ENCODE assay signal across 30 mouse cellular contexts in the genomic region with DNA sequence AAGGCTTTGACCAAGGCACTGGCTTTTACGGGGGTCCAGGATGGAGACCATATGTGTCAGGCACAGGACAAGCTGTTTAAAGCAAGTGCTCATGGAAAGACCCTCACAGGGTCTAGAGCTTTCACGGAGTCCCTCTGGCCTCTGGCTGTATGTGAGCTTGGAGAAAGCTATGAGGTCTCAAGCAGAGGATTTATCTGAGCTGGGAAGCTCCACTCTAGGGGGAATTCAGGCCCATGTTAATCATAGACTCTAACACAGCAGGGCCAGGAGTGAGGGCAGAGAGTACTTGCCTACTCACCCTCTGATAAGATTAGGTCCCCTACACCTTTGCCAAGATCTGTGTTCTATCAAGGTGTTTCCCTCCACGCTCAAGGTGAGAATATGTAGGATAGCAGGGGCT. TPM values are rescaled to one million over a fixed set of nuclear protein-coding genes. Genes with fewer than 3 reads are reported as not detected.
DNase-seq lines count a peak whose midpoint lies in the region; ATAC-seq and TF ChIP-seq lines count a peak whose summit lies in the region.
"Had no signal": no experiment of that assay in that cellular context is flagged by ENCODE, and none has a peak within 500 bp of the region (broad histone marks: within the 10 kb centered on the region; RNA-seq: fewer than 3 reads in every experiment).

No protein-coding gene starts in this region.

- H3K79me2 ChIP-seq in liver, adult 2 months (ENCODE audit: control insufficient read depth, insufficient read depth, low read length) = no peaks in the 10 kb centered on the region

- no peak overlapping the region for H3K9ac ChIP-seq in liver, adult 2 months (ENCODE audit: low read depth, low read length)
- no peak overlapping the region for H3K9ac ChIP-seq in liver, embryonic 11.5 days (ENCODE audit: low read depth, low read length)
- no peak overlapping the region for H3K9ac ChIP-seq in embryonic facial prominence, embryonic 13.5 days
- H3K9ac ChIP-seq: forebrain, embryonic 13.5 days; hindbrain, embryonic 13.5 days; liver, embryonic 15.5 days had no signal

- 85% methylated on average over 3 of the region's 3 CpGs for WGBS in liver, adult 2 months
- WGBS in liver, embryonic 11.5 days = 77% methylated on average over 3 of the region's 3 CpGs
- 82% methylated on average over 3 of the region's 3 CpGs for WGBS in embryonic facial prominence, embryonic 13.5 days
- WGBS in small intestine, adult 2 months = 65% methylated on average over 3 of the region's 3 CpGs

- no peak for DNase-seq in liver, adult 2 months (ENCODE audit: extremely low read depth, low read depth, low spot score)
- DNase-seq in liver, embryonic 11.5 days (ENCODE audit: low spot score) = no peak
- DNase-seq in layer of hippocampus, adult 18-20 months (ENCODE audit: low spot score in 2 of 2) = no peak
- no peak for DNase-seq in T-cell, adult 2 months (ENCODE audit: low spot score)
- DNase-seq: cerebellum, adult 8-10 months; layer of hippocampus, adult 9-11 months; left cerebral cortex, postnatal 4 days; lung, postnatal 10 days; right cerebral cortex, postnatal 14 days; spleen, adult 18-20 months had no signal

- H3K4me2 ChIP-seq in liver, embryonic 11.5 days = no peak overlapping the region
- H3K4me2 ChIP-seq in embryonic facial prominence, embryonic 13.5 days = no peak overlapping the region
- H3K4me2 ChIP-seq: forebrain, embryonic 13.5 days; hindbrain, embryonic 13.5 days; liver, embryonic 15.5 days; midbrain, embryonic 11.5 days had no signal

- H3K27me3 ChIP-seq in liver, adult 2 months (ENCODE audit: control insufficient read depth, insufficient read depth, low read length) = no peaks in the 10 kb centered on the region
- no peaks in the 10 kb centered on the region for H3K27me3 ChIP-seq in liver, embryonic 11.5 days (replicated peaks; ENCODE audit: control insufficient read depth, insufficient read depth, low read length)
- no peaks in the 10 kb centered on the region for H3K27me3 ChIP-seq in embryonic facial prominence, embryonic 13.5 days
- H3K27me3 ChIP-seq in small intestine, adult 2 months (ENCODE audit: control insufficient read depth, insufficient read depth, low read length) = no peaks in the 10 kb centered on the region
- H3K27me3 ChIP-seq: forebrain, embryonic 13.5 days; hindbrain, embryonic 13.5 days had no signal

- peak overlapping the region; percentile 37; the same call in 1 of the 2 replicates for H3K27ac ChIP-seq in liver, adult 2 months (replicated peaks; ENCODE audit: insufficient read depth, low read depth, low read length)
- no peak overlapping the region for H3K27ac ChIP-seq in liver, embryonic 11.5 days (ENCODE audit: low read depth, low read length)
- H3K27ac ChIP-seq in brown adipose tissue, adult 24 weeks (replicated peaks; ENCODE audit: low read depth, low read length) = peak overlapping the region; percentile 26; the same call in 1 of the 2 replicates
- peak overlapping the region; percentile 48; the same call in 1 of the 2 replicates for H3K27ac ChIP-seq in embryonic facial prominence, embryonic 13.5 days
- H3K27ac ChIP-seq in small intestine, adult 2 months (ENCODE audit: insufficient read depth, low read depth, low read length) = peak overlapping the region; percentile 73
- H3K27ac ChIP-seq: forebrain, embryonic 13.5 days; hindbrain, embryonic 13.5 days; liver, embryonic 15.5 days had no signal

- no peaks in the 10 kb centered on the region for H3K36me3 ChIP-seq in liver, adult 2 months (ENCODE audit: control insufficient read depth, insufficient read depth, low read length)
- no peaks in the 10 kb centered on the region for H3K36me3 ChIP-seq in liver, embryonic 11.5 days (ENCODE audit: control insufficient read depth, insufficient read depth, low read length)
- H3K36me3 ChIP-seq in embryonic facial prominence, embryonic 13.5 days = no peaks in the 10 kb centered on the region
- no peaks in the 10 kb centered on the region for H3K36me3 ChIP-seq in small intestine, adult 2 months (ENCODE audit: control insufficient read depth, insufficient read depth, low read length)
- H3K36me3 ChIP-seq: liver, embryonic 15.5 days had no signal

- no peak for TF ChIP-seq POLR2A in liver, adult 2 months (IDR thresholded peaks at IDR 0.05; ENCODE audit: extremely low read depth, insufficient read depth, low read length)
- no peak for TF ChIP-seq POLR2A in small intestine, adult 2 months (IDR thresholded peaks at IDR 0.05; ENCODE audit: low read depth, low read length)

- no peak for TF ChIP-seq CTCF in liver, adult 2 months (IDR thresholded peaks at IDR 0.05; ENCODE audit: low read depth, low read length)
- no peak for TF ChIP-seq CTCF in small intestine, adult 2 months (IDR thresholded peaks at IDR 0.05; ENCODE audit: extremely low read depth, insufficient read length, insufficient replicate concordance, low read depth, low read length)

- H3K4me3 ChIP-seq in liver, adult 2 months (ENCODE audit: insufficient read depth, low read depth, low read length) = no peak overlapping the region
- no peak overlapping the region for H3K4me3 ChIP-seq in liver, embryonic 11.5 days (ENCODE audit: low read depth, low read length)
- H3K4me3 ChIP-seq in brown adipose tissue, adult 24 weeks (ENCODE audit: insufficient read depth, low read depth, low read length) = no peak overlapping the region
- no peak overlapping the region for H3K4me3 ChIP-seq in embryonic facial prominence, embryonic 13.5 days
- no peak overlapping the region for H3K4me3 ChIP-seq in small intestine, adult 2 months (ENCODE audit: low read depth, low read length)
- H3K4me3 ChIP-seq: erythroblast, embryonic 14.5 days; forebrain, embryonic 13.5 days; hindbrain, embryonic 13.5 days; liver, embryonic 15.5 days had no signal

- H3K9me3 ChIP-seq in liver, embryonic 11.5 days (ENCODE audit: control insufficient read depth, low read length) = no peaks in the 10 kb centered on the region
- H3K9me3 ChIP-seq in embryonic facial prominence, embryonic 13.5 days = no peaks in the 10 kb centered on the region
- H3K9me3 ChIP-seq: forebrain, embryonic 13.5 days; hindbrain, embryonic 13.5 days; liver, embryonic 15.5 days had no signal

- H3K4me1 ChIP-seq in liver, adult 2 months (ENCODE audit: control insufficient read depth, insufficient read depth, low read length) = peaks cover 41% of the 10 kb centered on the region
- H3K4me1 ChIP-seq in liver, embryonic 11.5 days (replicated peaks; ENCODE audit: control insufficient read depth, insufficient read depth, low read length) = no peaks in the 10 kb centered on the region
- H3K4me1 ChIP-seq in brown adipose tissue, adult 24 weeks (ENCODE audit: control insufficient read depth, insufficient read depth, insufficient read length, low read length) = peaks cover 14% of the 10 kb centered on the region
- peaks cover 27% of the 10 kb centered on the region for H3K4me1 ChIP-seq in embryonic facial prominence, embryonic 13.5 days
- H3K4me1 ChIP-seq in small intestine, adult 2 months (ENCODE audit: control insufficient read depth, insufficient read depth, insufficient read length, low read length) = peaks cover 23% of the 10 kb centered on the region
- H3K4me1 ChIP-seq: liver, embryonic 15.5 days had no signal

- no peak for ATAC-seq in liver, embryonic 11.5 days (replicated peaks; ENCODE audit: low FRiP score)
- no peak for ATAC-seq in embryonic facial prominence, embryonic 13.5 days (ENCODE audit: insufficient number of reproducible peaks, insufficient read depth, low FRiP score, low TSS enrichment, low read depth)
- ATAC-seq: forebrain, embryonic 13.5 days; inflammation-experienced regulatory T-cells, adult 6 months had no signal

RNA-seq across cellular contexts. Expression of a gene that starts 5.2 kb away (rescaled TPM):
- total RNA-seq in liver, adult 2 months (2014; rRNA removed) = 0.37 and 0.47 TPM in 2 replicates
- polyA plus RNA-seq in liver, adult 2 months (2012; rRNA removed) = 0.96 and 1.7 TPM in 2 replicates
- polyA plus RNA-seq in liver, embryonic 11.5 days (2014; fragmentation: Nextera tagmentation; extraction: Ambion mirVana) = 4.2 and 5.6 TPM in 2 replicates
- 3.1 and 4.0 TPM in 2 replicates for polyA plus RNA-seq in brown adipose tissue, adult 24 weeks (2012; ENCODE audit: insufficient read depth, insufficient read length, missing spikeins)
- polyA plus RNA-seq in embryonic facial prominence, embryonic 13.5 days (2015; fragmentation: Nextera tagmentation; extraction: Ambion mirVana) = 13.4 and 13.9 TPM in 2 replicates
- polyA plus RNA-seq in small intestine, adult 2 months (2012; rRNA removed) = 11.8 and 26.3 TPM in 2 replicates
- 100 to 1,000 TPM; 440 to 446 TPM for total RNA-seq in layer of hippocampus, adult 18-20 months (2021)
- total RNA-seq: granulocyte monocyte progenitor cell, adult 5-6 weeks; MEL; monocyte, adult 5-6 weeks had no signal
- polyA plus RNA-seq: erythroblast, embryonic 14.5 days had no signal

RNA-seq across cellular contexts. Expression of a gene that starts 12.0 kb away (rescaled TPM):
- 3.2 and 3.3 TPM in 2 replicates for total RNA-seq in liver, adult 2 months (2014; rRNA removed)
- polyA plus RNA-seq in liver, adult 2 months (2012; rRNA removed) = 8.5 and 10.1 TPM in 2 replicates
- polyA plus RNA-seq in liver, embryonic 11.5 days (2014; fragmentation: Nextera tagmentation; extraction: Ambion mirVana) = 4.6 and 4.9 TPM in 2 replicates
- polyA plus RNA-seq in brown adipose tissue, adult 24 weeks (2012; ENCODE audit: insufficient read depth, insufficient read length, missing spikeins) = 9.1 and 22.4 TPM in 2 replicates
- polyA plus RNA-seq in embryonic facial prominence, embryonic 13.5 days (2015; fragmentation: Nextera tagmentation; extraction: Ambion mirVana) = 10.5 and 10.8 TPM in 2 replicates
- polyA plus RNA-seq in small intestine, adult 2 months (2012; rRNA removed) = 8.7 and 12.4 TPM in 2 replicates
- 10 to 100 TPM; 32.3 to 37.6 TPM for total RNA-seq in layer of hippocampus, adult 18-20 months (2021)
- total RNA-seq: MEL had no signal

RNA-seq across cellular contexts. Expression of a gene that starts 30.0 kb away (rescaled TPM):
- total RNA-seq in liver, adult 2 months (2014; rRNA removed) = 1,102 and 1,282 TPM in 2 replicates
- 1,074 and 1,160 TPM in 2 replicates for polyA plus RNA-seq in liver, adult 2 months (2012; rRNA removed)
- polyA plus RNA-seq in liver, embryonic 11.5 days (2014; fragmentation: Nextera tagmentation; extraction: Ambion mirVana) = 9.0 and 9.7 TPM in 2 replicates
- polyA plus RNA-seq in brown adipose tissue, adult 24 weeks (2012; ENCODE audit: insufficient read depth, insufficient read length, missing spikeins) = 260 and 356 TPM in 2 replicates
- 4.5 and 5.5 TPM in 2 replicates for polyA plus RNA-seq in embryonic facial prominence, embryonic 13.5 days (2015; fragmentation: Nextera tagmentation; extraction: Ambion mirVana)
- 28.4 and 39.8 TPM in 2 replicates for polyA plus RNA-seq in small intestine, adult 2 months (2012; rRNA removed)
- 10 to 100 TPM; 14.9 to 18.0 TPM for total RNA-seq in layer of hippocampus, adult 18-20 months (2021)
- total RNA-seq: granulocyte monocyte progenitor cell, adult 5-6 weeks; MEL; monocyte, adult 5-6 weeks had no signal
- polyA plus RNA-seq: erythroblast, embryonic 14.5 days had no signal

RNA-seq across cellular contexts. Expression of a gene that starts 46.8 kb away (rescaled TPM):
- total RNA-seq in liver, adult 2 months (2014; rRNA removed) = not detected in 2 replicates
- polyA plus RNA-seq in liver, adult 2 months (2012; rRNA removed) = not detected in 2 replicates
- polyA plus RNA-seq in liver, embryonic 11.5 days (2014; fragmentation: Nextera tagmentation; extraction: Ambion mirVana) = not detected in 2 replicates
- polyA plus RNA-seq in brown adipose tissue, adult 24 weeks (2012; ENCODE audit: insufficient read depth, insufficient read length, missing spikeins) = not detected in 2 replicates
- polyA plus RNA-seq in embryonic facial prominence, embryonic 13.5 days (2015; fragmentation: Nextera tagmentation; extraction: Ambion mirVana) = not detected in 2 replicates
- polyA plus RNA-seq in small intestine, adult 2 months (2012; rRNA removed) = not detected in 2 replicates
- total RNA-seq in layer of hippocampus, adult 18-20 months (2021) = not detected
- total RNA-seq: adrenal gland, postnatal 14 days; gastrocnemius, adult 8-10 months; granulocyte monocyte progenitor cell, adult 5-6 weeks; heart, postnatal 25 days; left cerebral cortex, adult 8-10 months; left cerebral cortex, postnatal 4 days; MEL; monocyte, adult 5-6 weeks had no signal
- polyA plus RNA-seq: C2C12; erythroblast, embryonic 14.5 days; forebrain, embryonic 13.5 days; frontal cortex, adult 2 months; inflammation-experienced regulatory T-cells, adult 6 months; kidney, embryonic 16.5 days; liver, embryonic 15.5 days; midbrain, embryonic 11.5 days; neural tube, embryonic 11.5 days had no signal

RNA-seq across cellular contexts. Expression of a gene that starts 51.1 kb away (rescaled TPM):
- 31.1 and 47.2 TPM in 2 replicates for total RNA-seq in liver, adult 2 months (2014; rRNA removed)
- polyA plus RNA-seq in liver, adult 2 months (2012; rRNA removed) = 73.6 and 74.7 TPM in 2 replicates
- polyA plus RNA-seq in liver, embryonic 11.5 days (2014; fragmentation: Nextera tagmentation; extraction: Ambion mirVana) = 20.0 and 20.1 TPM in 2 replicates
- polyA plus RNA-seq in brown adipose tissue, adult 24 weeks (2012; ENCODE audit: insufficient read depth, insufficient read length, missing spikeins) = 14.1 and 17.4 TPM in 2 replicates
- 23.0 and 24.2 TPM in 2 replicates for polyA plus RNA-seq in embryonic facial prominence, embryonic 13.5 days (2015; fragmentation: Nextera tagmentation; extraction: Ambion mirVana)
- 8.1 and 10.2 TPM in 2 replicates for polyA plus RNA-seq in small intestine, adult 2 months (2012; rRNA removed)
- 10 to 100 TPM; 48.0 to 51.0 TPM for total RNA-seq in layer of hippocampus, adult 18-20 months (2021)
- total RNA-seq: MEL had no signal
